Mouse (Mus musculus) stomach, embryonic 16.5 days (tissue): Measurements from ENCODE around the gene Rps19bp1. TPM values are rescaled to one million over a fixed set of nuclear protein-coding genes. Genes with fewer than 3 reads are reported as not detected.
A peak's percentile ranks its signal among the peaks of the same experiment; 100 is the strongest.

ENCODE experiments used
- ATAC-seq: fragments of 200-750 bp; cut with Nextera tagmentation; 2 replicates; pipeline ENCODE4 v1.8.0; 2017; ENCODE audit warnings: moderate number of reproducible peaks, moderate TSS enrichment; ENCODE audit not compliant: insufficient read depth, low FRiP score
- H3K27ac ChIP-seq: fragments of 300-500 bp; sonication (generic); 2 replicates; pipeline ENCODE4 v1.5.1; 2014; ENCODE audit warnings: low read length
- H3K27me3 ChIP-seq: fragments of 300-500 bp; sonication (generic); 2 replicates; pipeline ENCODE4 v1.6.1; 2014; ENCODE audit warnings: low read length, control low read depth, mixed read lengths; ENCODE audit not compliant: control insufficient read depth, insufficient read depth
- H3K36me3 ChIP-seq: fragments of 300-500 bp; sonication (generic); 2 replicates; pipeline ENCODE4 v1.6.1; 2014; ENCODE audit warnings: low read length; ENCODE audit not compliant: control insufficient read depth, insufficient read depth
- H3K4me1 ChIP-seq: fragments of 300-500 bp; sonication (generic); 2 replicates; pipeline ENCODE4 v1.6.1; 2014; ENCODE audit warnings: low read length, control low read depth, mixed read lengths; ENCODE audit not compliant: control insufficient read depth, insufficient read depth
- H3K4me2 ChIP-seq: fragments of 300-500 bp; sonication (generic); 2 replicates; pipeline ENCODE4 v1.6.1; 2014; ENCODE audit warnings: low read depth, low read length, mixed read lengths
- H3K4me3 ChIP-seq: fragments of 300-500 bp; sonication (generic); replicated peaks from 2 replicates; pipeline ENCODE4 v1.5.1; 2014; ENCODE audit warnings: mild to moderate bottlenecking, low read length
- H3K9ac ChIP-seq: fragments of 300-500 bp; sonication (generic); 2 replicates; pipeline ENCODE4 v1.6.1; 2014; ENCODE audit warnings: low read length
- H3K9me3 ChIP-seq: fragments of 300-500 bp; sonication (generic); replicated peaks from 2 replicates; pipeline ENCODE4 v1.6.1; 2016; ENCODE audit warnings: low read length, control low read depth; ENCODE audit not compliant: control insufficient read depth
- WGBS: fragments of 180-500 bp; shearing (Covaris S2); extraction: QIAGEN DNeasy Blood & Tissue Kit; methylation state at CpG from one replicate; pipeline ENCODE4 v1.1.7; 2014; 5-methylcytosine and 5-hydroxymethylcytosine counted together
- polyA plus RNA-seq: library from polyadenylated mRNA; unstranded; fragments of >200 nt; fragmentation: Nextera tagmentation; extraction: Ambion mirVana; gene quantifications from 2 replicates; pipeline ENCODE4 v1.2.1, GENCODE M21; 2015

Rps19bp1 gene
- polyA plus RNA-seq = 37.7 and 51.1 TPM in 2 replicates

DNA sequence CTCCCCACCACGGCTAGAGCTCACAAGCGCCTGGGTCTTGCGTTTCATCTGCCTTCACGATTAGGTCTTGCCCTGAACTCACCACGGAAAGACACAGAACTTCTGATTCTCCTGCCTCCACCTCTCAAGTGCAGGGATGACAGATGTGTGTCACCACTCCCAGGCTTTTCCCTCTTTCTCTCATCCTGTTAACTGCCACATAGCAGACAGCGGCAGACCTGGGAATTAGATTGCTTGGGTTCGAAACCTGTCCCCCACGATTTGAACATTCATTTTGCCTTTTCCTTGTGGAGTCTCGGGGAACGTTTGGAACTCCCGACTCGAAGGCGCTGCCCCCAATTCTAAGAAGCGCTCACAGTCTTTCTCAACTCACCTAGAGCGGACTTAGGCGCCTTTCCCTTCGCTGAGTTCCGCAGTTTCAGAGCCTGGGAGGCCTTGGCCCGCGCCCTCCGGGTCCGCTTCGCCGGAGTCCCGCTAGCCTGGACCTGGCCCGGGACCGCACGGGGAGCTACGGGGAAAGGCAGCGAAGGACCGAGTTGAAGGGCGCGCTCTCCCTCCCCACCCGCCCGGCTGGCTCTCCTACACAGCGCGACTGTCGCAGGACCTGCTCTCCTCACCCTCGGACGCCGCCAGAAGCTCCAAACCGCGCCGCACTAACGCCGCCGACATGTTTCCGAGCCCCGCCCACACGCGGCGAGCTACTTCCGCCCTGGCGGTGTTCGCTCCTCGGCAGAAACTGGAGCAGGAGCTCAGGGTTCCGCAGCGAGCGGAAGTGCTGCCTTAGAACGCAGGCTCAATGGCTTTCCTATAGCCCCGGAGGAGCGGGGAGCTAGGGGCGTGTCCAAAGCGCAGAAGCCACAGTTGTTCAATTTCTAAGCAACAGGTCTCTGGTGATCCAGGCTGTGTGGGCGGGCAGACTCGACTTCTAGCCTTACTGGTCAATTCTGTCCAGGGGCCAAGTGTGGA is at the start of gene Rps19bp1:
TSS of gene Rps19bp1 (minus strand) at position 706 of the 966 bp plus-strand sequence.
- peak; percentile 93 for ATAC-seq

DNA sequence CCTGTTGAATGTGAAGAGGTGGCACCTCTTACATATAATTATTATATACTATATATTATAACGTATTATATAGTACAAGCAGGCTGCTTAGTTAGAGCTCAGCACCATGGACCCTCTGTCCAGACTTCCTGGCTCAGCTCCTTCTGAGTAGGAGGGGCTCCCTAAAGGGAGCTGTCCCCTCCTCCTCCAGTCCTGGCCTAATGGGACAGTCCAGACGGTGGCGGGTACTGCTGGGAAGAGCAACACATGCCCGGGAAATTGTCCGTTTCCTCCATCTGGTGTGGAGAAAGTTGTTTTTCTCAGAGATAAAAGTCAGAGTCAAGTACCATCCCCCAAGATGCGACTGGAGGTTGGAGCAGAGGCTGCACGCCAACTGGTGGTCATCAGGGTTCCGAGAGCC is 42.0 kb upstream of the Rps19bp1 start:
- no peak for ATAC-seq
- no peak overlapping the region for H3K4me3 ChIP-seq
- H3K27ac ChIP-seq = no peak overlapping the region
- no peak overlapping the region for H3K9ac ChIP-seq
- H3K27me3 ChIP-seq = no peaks in the 10 kb centered on the region
- H3K9me3 ChIP-seq = no peaks in the 10 kb centered on the region
- WGBS = 37% methylated on average over 8 of the region's 8 CpGs
- no peak overlapping the region for H3K4me2 ChIP-seq
- H3K4me1 ChIP-seq = 0 out of 2 replicates have a peak, but pooled peaks cover 2% of the 10 kb centered on the region
- H3K36me3 ChIP-seq = no peaks in the 10 kb centered on the region

More for the DNA sequence above, at the start of gene Rps19bp1:
- peaks cover 13% of the 10 kb centered on the region for H3K4me1 ChIP-seq
- H3K4me2 ChIP-seq = peak within 1 kb of the TSS; percentile 93
- peak within 1 kb of the TSS; percentile 59; the same call in 1 of the 2 replicates for H3K27ac ChIP-seq
- peak within 1 kb of the TSS; percentile 97 for H3K4me3 ChIP-seq
- 1% methylated on average over 66 of the region's 66 CpGs for WGBS
- no peaks in the 10 kb centered on the region for H3K27me3 ChIP-seq
- no peaks in the 10 kb centered on the region for H3K9me3 ChIP-seq
- no peaks in the 10 kb centered on the region; the same call in none of the 2 replicates for H3K36me3 ChIP-seq
- peak within 1 kb of the TSS; percentile 91 for H3K9ac ChIP-seq

DNA sequence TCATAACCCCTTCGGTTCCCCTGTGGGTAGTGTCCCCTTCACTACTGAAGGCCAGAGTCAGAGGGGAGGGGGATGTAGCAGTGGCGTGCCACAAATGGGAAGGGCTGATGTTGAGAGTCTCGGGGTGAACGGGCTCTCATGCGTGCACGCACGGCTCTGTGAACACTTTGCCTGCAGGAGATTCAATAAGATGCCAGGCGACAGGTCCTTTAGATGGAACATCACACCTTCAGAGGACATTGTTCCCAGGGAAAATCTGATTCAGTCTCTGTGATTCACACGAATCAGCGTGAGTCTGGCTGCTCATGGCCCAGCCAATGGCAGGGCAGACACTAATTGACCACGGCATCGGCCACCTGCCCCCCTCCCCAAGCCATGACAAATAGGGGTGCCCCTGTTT is 40.1 kb upstream of the Rps19bp1 start:
- Histone ChIP-seq H3K4me2 (no peak overlapping the region), H3K27ac (no peak overlapping the region), H3K9ac (no peak overlapping the region), H3K36me3 (no peaks in the 10 kb centered on the region), H3K4me3 (no peak overlapping the region), H3K9me3 (no peaks in the 10 kb centered on the region), H3K4me1 (0 out of 2 replicates have a peak, but pooled peaks cover 2% of the 10 kb centered on the region), H3K27me3 (no peaks in the 10 kb centered on the region)
- WGBS = 86% methylated on average over 12 of the region's 12 CpGs
- ATAC-seq = no peak

DNA sequence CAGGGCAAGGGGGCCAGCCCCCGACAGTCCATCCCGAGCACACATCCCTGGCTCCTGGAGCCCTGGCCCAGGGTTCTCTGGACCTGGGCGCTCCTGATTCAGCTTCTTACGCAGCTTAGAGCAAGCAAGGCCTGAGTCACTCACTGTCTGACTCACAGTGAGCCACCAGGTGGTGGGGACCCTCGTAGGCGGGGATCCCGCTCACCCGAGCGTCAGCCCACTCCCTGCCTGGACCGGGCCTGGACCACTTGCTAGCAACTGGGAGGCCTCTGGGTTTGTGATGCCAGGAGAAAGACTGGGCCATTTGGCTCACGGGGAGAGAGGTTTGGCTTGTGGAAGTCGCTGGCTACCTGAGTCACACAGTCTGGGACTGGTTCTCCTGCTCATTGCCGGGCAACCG is 39.7 kb upstream of the Rps19bp1 start:
- no peak overlapping the region for H3K27ac ChIP-seq
- no peak overlapping the region for H3K4me3 ChIP-seq
- H3K4me2 ChIP-seq = no peak overlapping the region
- H3K4me1 ChIP-seq = 0 out of 2 replicates have a peak, but pooled peaks cover 2% of the 10 kb centered on the region
- no peaks in the 10 kb centered on the region for H3K9me3 ChIP-seq
- WGBS = 70% methylated on average over 14 of the region's 14 CpGs
- H3K27me3 ChIP-seq = no peaks in the 10 kb centered on the region
- no peak overlapping the region for H3K9ac ChIP-seq
- no peak; the same call in 1 of the 2 replicates for ATAC-seq
- H3K36me3 ChIP-seq = no peaks in the 10 kb centered on the region

DNA sequence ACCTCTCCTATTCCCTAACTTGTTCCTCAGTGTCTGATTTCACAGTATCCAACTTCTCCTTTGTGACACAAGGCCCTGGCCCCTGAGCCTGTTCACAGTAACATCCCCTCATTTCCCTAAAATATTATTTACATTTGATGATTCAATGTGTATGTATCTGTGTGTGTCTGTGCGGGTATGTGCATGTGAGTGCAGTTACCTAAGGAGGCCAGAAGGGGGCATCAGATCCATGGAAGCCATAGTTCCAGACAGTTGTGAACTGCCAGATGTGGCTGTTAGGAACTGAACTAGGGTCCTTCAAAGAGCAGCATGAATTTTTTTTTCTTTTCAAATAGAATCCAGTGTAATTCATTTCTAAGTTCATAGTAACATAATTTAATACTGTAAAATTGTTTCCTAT is 33.0 kb upstream of the Rps19bp1 start:
- H3K9ac ChIP-seq = no peak overlapping the region
- H3K36me3 ChIP-seq = no peaks in the 10 kb centered on the region
- no peak overlapping the region for H3K27ac ChIP-seq
- H3K27me3 ChIP-seq = no peaks in the 10 kb centered on the region
- H3K9me3 ChIP-seq = no peaks in the 10 kb centered on the region
- no peak overlapping the region for H3K4me3 ChIP-seq
- WGBS = 90% methylated on average over 1 of the region's 1 CpGs
- no peaks in the 10 kb centered on the region for H3K4me1 ChIP-seq
- H3K4me2 ChIP-seq = no peak overlapping the region
- no peak for ATAC-seq

DNA sequence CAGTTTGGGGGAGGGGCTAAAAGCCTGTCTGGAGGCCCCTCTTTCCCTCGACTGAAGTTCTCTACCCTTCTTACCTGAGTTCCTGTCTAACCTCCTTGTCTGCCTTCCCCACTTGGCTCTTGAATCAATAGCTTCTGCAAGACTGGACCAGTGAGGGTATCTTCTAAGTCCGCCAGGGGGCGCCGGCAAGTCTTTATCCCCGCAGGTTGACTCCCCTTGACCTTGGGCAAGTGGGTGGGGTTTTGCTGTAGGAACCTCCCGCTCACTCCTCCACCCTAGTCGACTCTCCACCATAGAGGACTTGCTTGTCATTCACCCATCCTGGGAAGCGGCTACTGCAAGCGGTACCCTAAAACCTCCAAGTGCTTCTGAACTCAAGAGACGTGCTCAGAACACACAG is 25.3 kb upstream of the Rps19bp1 start:
- Histone ChIP-seq H3K9me3 (no peaks in the 10 kb centered on the region), H3K27me3 (peaks cover 47% of the 10 kb centered on the region), H3K4me1 (peaks cover 4% of the 10 kb centered on the region), H3K4me2 (no peak overlapping the region), H3K9ac (no peak overlapping the region), H3K36me3 (no peaks in the 10 kb centered on the region), H3K4me3 (no peak overlapping the region), H3K27ac (no peak overlapping the region)
- 10% methylated on average over 10 of the region's 10 CpGs for WGBS
- ATAC-seq = peak; percentile 28; the same call in 1 of the 2 replicates

DNA sequence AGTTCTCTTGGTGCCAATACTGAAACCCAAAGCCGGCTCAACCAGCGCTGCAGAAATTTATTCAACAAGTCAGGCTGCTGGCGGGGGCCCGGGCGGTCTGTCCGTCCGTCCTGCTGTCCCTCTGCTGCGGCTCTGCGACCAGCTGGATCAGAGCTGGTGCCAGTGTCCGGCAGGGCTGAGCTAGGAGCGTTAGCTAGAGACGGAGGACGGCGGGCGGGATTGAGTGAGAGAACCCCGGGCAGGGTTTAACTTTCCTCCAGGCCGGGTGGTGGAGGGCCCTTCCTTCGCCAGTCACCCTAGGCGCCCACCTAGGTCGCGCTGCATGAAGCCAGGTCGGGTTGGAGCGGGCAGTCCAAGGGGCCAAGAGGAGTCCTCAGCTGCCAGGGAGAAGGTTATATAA is 23.9 kb upstream of the Rps19bp1 start:
- Histone ChIP-seq H3K4me2 (peak overlapping the region; percentile 91), H3K9me3 (no peaks in the 10 kb centered on the region), H3K4me1 (peaks cover 4% of the 10 kb centered on the region), H3K27me3 (peaks cover 51% of the 10 kb centered on the region), H3K9ac (no peak overlapping the region), H3K36me3 (no peaks in the 10 kb centered on the region), H3K27ac (no peak overlapping the region), H3K4me3 (peak overlapping the region; percentile 49)
- no peak for ATAC-seq
- WGBS = 4% methylated on average over 23 of the region's 23 CpGs

DNA sequence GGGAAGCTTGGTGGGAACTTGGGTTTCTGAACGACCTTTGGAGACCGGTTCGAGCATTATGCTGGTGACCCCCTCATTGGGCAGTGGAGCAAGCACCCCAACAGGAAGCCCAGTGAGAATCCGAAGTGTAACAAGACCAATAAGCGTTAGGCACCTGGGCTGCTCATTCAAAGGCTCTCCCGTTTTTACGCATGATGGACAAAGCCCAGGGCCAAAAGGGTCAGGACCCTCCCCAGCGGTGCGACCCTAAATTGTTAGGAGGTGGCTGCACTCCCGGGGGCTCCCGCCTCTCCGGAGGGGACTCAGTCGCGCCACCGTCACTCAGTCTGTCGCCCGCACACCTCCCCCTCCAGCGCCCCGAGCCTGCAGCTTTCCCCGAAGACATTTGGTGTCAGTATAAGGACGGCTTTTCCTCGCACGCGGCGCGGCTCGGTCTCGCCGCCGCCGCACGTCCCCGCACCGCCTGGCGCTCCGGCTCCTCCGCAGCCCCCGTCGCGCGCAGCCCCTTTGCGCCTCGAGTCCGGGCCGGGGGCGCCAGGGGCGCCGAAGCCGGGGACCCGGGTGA is 22.8 kb upstream of the Rps19bp1 start, which contains the start of gene Cacna1i:
TSS of gene Cacna1i (plus strand) at position 388 of the 565 bp plus-strand sequence.
- peaks cover 51% of the 10 kb centered on the region for H3K27me3 ChIP-seq
- no peaks in the 10 kb centered on the region for H3K9me3 ChIP-seq
- H3K9ac ChIP-seq = peak within 1 kb of the TSS; percentile 35; the same call in 1 of the 2 replicates
- no peak within 1 kb of the TSS for H3K27ac ChIP-seq
- peak within 1 kb of the TSS; percentile 91 for H3K4me2 ChIP-seq
- H3K4me1 ChIP-seq = peaks cover 4% of the 10 kb centered on the region
- peak within 1 kb of the TSS; percentile 49 for H3K4me3 ChIP-seq
- ATAC-seq = no peak
- H3K36me3 ChIP-seq = no peaks in the 10 kb centered on the region
- 1% methylated on average over 50 of the region's 50 CpGs for WGBS

DNA sequence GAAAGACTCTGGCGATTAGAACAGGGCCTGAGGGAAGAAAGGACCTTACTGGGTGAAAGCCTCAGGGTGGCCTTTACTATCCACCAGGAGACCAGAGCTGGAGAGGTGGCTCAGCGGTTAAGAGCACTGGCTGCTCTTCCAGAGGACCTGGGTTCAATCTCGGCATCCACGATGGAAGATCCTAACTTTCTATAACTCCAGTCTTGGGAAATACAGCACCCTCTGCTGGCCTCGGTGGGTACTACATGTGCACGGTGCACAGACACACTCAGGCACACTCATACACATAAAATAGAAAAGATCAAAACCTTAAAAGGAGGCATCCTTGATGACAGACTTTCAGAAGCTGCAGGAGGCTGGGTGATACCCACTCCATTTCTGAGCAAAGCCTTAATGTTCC is 16.5 kb upstream of the Rps19bp1 start:
- H3K9me3 ChIP-seq = no peaks in the 10 kb centered on the region
- no peak for ATAC-seq
- no peaks in the 10 kb centered on the region for H3K4me1 ChIP-seq
- H3K27me3 ChIP-seq = peaks cover 14% of the 10 kb centered on the region
- 26% methylated on average over 6 of the region's 6 CpGs for WGBS
- H3K27ac ChIP-seq = no peak overlapping the region
- no peak overlapping the region for H3K4me3 ChIP-seq
- no peak overlapping the region for H3K9ac ChIP-seq
- H3K36me3 ChIP-seq = no peaks in the 10 kb centered on the region
- H3K4me2 ChIP-seq = no peak overlapping the region
